Mouse (Mus musculus): ENCODE data around the gene Hmgb3. TPM values are rescaled to one million over a fixed set of nuclear protein-coding genes. Genes with fewer than 3 reads are reported as not detected.
A peak's percentile ranks its signal among the peaks of the same experiment; 100 is the strongest.
"Not testable (repeated sequence)": the region's sequence is repeated elsewhere in the genome, so short reads cannot be mapped to it uniquely, and the experiment has no call there.

The Hmgb3 gene
- 100 to 1,000 TPM; 110 TPM for total RNA-seq (2021)

- peak; percentile 87 to 88 for DNase-seq
- intact Hi-C loops (cut with DNase I), result loop anchor here (2.0 to 5.0 kb wide), 4 partner anchors 47 to 128 kb away; no protein-coding TSS in a partner anchor
Measured at GRCm38 (mm10) chrX:71555415-71556114, at the start of gene Hmgb3. TSS of gene Hmgb3 (plus strand) at chrX:71555918.

GRCm38 (mm10) chrX:71506591-71506990 lies 49.1 kb upstream of the Hmgb3 start:
- intact Hi-C loops (cut with DNase I); DNase-seq: not testable (repeated sequence)

DNA sequence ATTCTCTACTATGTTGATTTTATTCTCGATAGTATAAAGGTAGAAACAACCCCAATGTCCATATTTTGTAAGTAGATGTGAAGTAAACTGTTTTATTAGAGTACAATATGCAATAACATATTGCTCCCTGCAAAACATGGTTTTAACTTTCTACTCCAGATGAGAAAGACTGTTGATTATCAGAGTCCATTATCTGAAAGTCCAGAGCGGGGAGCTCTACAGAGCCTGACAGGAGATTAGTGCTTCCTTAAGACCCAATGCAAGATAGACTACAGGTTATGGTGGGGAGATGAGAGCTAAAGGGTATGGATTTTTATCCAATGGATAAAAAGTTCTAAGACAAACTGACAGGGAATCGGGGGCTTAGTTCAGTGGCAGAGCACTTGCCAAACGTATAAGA lies 36.5 kb upstream of the Hmgb3 start:
- intact Hi-C loops (cut with DNase I), result loop anchor here (5.0 kb wide), 1 partner anchor 52 kb away; no protein-coding TSS in a partner anchor
- no peak for DNase-seq

GRCm38 (mm10) chrX:71522889-71523288 lies 32.8 kb upstream of the Hmgb3 start:
- no peak for DNase-seq
- intact Hi-C loops (cut with DNase I), result no loop called here

DNA sequence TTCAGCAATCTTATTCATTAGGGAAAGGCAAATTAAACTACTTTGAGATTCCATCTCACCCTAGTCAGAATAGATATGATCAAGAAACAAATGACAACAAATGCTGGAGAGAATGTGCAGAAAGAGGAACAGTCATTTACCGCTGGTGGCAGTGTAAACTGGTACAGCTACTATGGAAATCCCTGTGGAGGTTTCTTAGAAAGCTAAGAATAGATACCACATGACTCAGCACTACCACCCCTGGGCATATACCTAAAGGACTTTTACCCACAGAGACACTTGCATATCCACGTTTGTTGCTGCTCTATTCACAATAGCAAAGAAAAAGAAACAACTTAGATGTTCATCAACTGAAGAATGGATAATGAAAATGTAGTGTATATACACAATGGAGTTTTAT lies 31.4 kb upstream of the Hmgb3 start:
- DNase-seq, result peak in 1 of 2 experiments; percentile 1
- intact Hi-C loops (cut with DNase I), result no loop called here

DNA sequence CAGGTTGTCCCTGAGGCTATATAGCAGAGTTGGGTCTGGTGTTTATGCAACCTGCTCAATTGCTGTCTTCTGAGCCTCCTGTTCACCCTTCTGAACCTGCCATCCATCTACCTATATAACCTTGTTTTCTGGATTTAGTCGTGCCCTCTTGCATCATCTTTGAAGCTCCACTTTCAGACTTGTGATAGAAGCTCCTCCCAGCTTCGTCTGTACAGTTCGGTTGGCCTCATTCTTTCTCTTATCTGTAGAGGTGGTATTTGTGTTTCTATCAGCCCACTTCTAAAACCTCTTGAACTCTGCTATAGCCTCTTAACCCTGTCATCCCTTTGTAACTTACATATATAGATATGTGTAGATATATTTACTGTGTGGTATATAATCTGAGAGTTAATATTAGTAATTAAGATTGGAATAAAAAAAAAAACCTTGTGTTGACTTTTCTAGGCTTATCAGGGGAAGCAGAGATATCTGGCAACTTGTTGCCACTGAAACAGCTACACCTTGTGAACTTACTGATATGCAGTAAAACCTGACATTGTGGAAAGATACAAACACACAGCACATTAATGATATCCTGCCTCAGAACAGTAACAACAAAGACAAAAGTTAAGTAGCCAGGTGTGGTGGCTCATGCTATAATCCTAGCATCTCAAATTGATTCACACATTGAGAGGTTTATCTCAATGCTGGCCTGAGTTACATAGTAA lies 30.0 kb upstream of the Hmgb3 start:
- DNase-seq, result no peak
- intact Hi-C loops (cut with DNase I), result no loop called here

DNA sequence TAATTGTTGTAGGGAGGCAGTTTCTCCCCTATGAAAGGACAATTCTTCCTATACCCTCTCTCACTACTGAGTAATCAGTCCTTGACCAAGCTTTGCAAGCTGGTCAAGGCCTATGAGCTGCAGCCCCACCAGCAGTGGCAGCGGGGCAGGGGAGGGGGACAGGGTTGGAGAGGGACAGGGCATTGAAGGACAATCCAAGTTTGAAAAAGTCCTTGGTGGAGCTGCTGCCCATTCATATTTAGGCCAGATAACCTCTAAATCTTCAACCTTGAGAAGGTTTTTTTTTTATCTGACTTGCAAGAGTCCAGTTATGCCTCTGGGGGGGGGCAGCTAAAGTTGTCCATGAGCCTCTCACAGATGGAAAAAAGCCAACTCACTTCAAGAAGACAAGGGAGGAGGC lies 28.3 kb upstream of the Hmgb3 start:
- intact Hi-C loops (cut with DNase I), result no loop called here
- DNase-seq, result no peak

GRCm38 (mm10) chrX:71528150-71528549 lies 27.6 kb upstream of the Hmgb3 start:
- intact Hi-C loops (cut with DNase I), result no loop called here
- DNase-seq, result no peak

- intact Hi-C loops (cut with DNase I), result no loop called here
- no peak for DNase-seq
Measured at GRCm38 (mm10) chrX:71528646-71529045, 27.1 kb upstream of the Hmgb3 start.

DNA sequence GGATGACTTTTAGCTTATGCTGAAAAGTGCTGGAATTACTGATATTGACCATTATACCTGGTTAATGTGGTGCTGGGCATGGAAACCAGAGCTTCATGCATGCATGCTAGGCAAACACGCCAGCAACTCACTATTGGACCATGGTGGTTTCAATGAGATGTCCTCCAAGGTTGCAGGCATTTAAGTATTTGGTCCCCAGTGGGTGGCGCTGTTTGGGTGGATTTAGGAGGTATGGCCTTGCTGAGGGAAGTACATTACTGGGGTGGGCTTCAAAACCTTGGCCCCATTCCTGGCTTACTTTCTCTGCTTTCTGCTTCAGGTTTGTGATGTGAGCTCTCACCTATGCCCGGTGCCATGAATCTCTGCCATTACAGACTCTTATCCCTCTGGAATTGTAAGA lies 23.1 kb upstream of the Hmgb3 start:
- intact Hi-C loops (cut with DNase I), result no loop called here
- no peak for DNase-seq

GRCm38 (mm10) chrX:71534102-71534501 lies 21.6 kb upstream of the Hmgb3 start:
- DNase-seq, result no peak
- intact Hi-C loops (cut with DNase I), result no loop called here

GRCm38 (mm10) chrX:71537791-71538190 lies 17.9 kb upstream of the Hmgb3 start:
- intact Hi-C loops (cut with DNase I), result no loop called here

DNA sequence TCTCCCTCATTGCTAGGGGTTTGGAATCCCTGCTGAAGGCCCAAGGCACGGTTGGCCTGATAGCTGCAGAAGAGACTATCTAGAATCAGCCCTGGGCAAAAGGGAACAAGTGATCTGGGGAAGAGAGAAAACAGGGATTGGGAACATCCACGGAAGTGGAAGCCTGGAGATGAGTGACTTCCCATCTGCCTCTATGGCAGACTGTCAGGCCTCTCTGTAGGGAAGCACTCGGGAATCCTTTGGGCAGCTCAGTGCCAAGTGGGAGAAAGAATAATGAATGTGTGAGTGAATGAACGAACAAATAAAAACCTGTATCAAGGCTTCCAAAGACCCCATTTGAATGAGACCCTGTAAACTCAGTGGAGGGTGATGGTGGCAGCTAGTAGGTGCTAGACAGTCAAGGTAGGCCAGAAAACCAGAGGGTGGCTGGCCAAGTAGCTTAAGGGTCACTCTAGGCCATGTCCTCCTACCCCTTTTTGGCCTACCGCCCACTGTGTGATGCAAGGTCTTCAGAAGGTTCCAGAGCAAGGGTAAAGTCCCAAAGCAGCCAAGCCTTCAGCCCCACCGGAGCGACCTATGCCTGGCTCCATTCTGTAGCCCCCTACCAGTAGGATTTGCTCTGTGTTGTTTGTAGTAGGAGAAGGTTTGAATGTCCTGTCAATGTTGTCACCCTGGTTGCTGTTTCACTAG lies 14.8 kb upstream of the Hmgb3 start:
- intact Hi-C loops (cut with DNase I), result no loop called here
- no peak for DNase-seq

More at GRCm38 (mm10) chrX:71537791-71538190, 17.9 kb upstream of the Hmgb3 start:
- DNase-seq, result no peak

GRCm38 (mm10) chrX:71544731-71545130 lies 11.0 kb upstream of the Hmgb3 start:
- DNase-seq, result no peak
- intact Hi-C loops (cut with DNase I), result no loop called here

DNA sequence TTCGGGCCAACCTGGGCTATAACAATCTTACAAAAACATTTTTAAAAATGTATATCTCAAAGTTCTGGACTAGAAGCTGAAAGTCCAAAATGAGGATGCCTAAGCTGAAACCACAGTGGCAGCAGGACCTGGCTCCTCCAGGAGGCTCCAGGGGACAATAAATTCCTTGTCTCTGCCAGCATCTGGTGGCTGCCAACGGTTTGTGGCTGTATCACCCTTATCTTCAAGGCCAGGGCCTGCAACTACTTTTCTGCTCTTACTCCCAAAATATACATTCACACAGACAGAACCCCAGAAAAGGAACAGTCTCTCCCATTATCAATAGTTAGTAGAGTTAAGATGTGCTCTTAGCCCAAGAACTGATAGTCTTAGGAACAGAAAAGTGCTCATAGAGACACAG lies 10.6 kb upstream of the Hmgb3 start:
- DNase-seq, result no peak
- intact Hi-C loops (cut with DNase I), result no loop called here

DNA sequence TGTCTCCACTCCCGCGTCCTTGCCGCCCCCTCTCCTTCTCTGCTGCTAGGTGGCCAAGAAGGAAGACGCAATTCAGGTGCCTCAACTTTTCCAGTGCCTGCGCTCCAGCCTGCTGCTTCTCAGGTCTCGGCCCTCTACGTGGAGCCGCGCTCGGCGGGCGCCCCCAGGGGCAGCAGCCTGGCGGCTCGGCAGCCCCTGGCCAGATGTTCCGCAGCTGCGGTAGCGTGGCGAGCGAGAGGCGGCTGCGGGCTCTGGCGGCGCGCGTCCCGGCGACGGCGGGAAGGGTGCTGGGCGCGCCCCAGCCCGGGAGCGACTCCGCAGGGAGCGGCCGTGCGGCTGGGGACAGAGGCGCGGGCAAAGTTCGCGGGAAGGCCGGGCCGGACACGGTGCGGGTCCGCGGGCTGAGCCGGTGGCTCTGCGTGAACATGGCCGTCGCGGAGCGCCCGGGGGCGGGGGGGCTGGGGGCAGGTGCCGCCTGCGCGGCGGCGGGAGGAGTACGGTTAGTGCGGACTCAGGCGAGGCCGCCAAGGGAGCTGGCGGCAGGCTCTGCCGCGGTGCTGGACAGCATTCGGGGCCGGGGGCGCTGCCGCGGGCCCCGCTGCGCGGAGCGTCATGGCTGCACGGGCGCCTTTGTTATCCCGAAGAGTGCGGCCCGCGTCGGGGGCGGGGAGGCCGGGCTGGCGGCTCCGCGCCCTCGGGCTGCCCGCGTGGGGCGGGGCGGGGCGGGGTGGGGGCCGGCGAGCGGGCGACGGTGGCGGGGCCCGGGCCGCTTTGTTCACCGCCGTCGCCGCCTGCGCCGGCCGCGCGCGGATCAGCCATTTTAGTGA lies 610 bp downstream of the Hmgb3 start:
- peak; percentile 19 to 29 for DNase-seq

DNA sequence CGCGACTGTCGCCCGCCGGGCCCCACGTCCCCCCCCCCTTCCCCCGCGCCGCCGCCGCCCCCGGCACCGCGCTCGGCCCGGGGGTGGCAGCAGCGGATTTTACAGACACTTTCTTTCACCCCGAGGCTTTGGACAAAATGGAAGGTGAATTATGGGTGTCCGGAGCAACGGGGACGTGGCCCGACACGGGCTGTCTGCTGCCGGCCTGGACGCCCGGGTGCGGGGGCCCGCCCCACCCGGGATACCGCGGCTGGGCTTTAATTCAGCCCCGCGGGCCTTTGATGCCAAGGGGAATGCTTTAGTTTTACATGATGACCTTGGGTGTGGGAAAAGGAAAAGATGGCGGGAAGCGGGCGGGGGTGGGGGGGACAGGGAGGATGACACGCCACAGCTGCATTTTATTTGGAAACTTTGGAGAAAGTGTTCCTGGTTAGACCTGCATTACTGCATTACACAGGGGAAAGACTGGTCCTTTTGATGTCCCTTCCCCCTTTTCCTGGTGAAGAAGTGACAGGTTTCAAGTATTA lies 1.3 kb downstream of the Hmgb3 start:
- intact Hi-C loops (cut with DNase I), result loop anchor here (5.0 kb wide), 3 partner anchors 45 to 130 kb away; no protein-coding TSS in a partner anchor
- DNase-seq, result peak; percentile 17 to 29

More for the DNA sequence above, 610 bp downstream of the Hmgb3 start:
- intact Hi-C loops (cut with DNase I), result loop anchor here (5.0 kb wide), 3 partner anchors 46 to 129 kb away; no protein-coding TSS in a partner anchor

- no peak for DNase-seq
- intact Hi-C loops (cut with DNase I), result loop anchor here (5.0 kb wide), 3 partner anchors 43 to 132 kb away; no protein-coding TSS in a partner anchor
Measured at GRCm38 (mm10) chrX:71559336-71559735, 3.6 kb downstream of the Hmgb3 start.

DNA sequence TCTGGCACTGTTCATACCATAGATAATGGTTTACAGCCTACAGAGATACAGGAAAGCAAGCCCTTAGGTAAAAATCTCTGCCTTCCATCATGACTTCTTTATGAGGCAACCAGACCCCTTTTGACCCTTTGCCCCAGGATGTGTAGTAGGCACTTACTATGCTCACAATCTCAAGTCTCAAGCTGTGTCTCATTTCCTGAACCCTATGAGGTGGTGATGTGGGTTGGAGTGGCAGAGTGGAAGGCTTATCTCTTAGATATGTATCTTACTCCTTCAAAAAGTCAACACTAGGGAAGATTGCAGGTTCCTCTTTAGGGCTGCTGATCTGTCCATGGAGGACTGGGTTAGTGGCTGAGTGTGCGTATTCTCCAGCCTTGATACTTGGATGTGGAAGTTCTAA lies 5.1 kb downstream of the Hmgb3 start:
- no peak for DNase-seq
- intact Hi-C loops (cut with DNase I), result no loop called here
